Mouse (Mus musculus): ENCODE results near the gene Uck2.

The Uck2 gene

GRCm38 (mm10) chr1:167253579-167253978 is 31.5 kb downstream of the Uck2 start:
- DNase-seq (ENCODE audit: low spot score): no peak

GRCm38 (mm10) chr1:167249881-167250280 is 35.2 kb downstream of the Uck2 start:
- DNase-seq (ENCODE audit: low spot score): no peak

GRCm38 (mm10) chr1:167249252-167249651 is 35.9 kb downstream of the Uck2 start:
- DNase-seq (ENCODE audit: low spot score): no peak

- DNase-seq (ENCODE audit: low spot score): no peak
Observed at GRCm38 (mm10) chr1:167247886-167248285, 37.2 kb downstream of the Uck2 start.

DNA sequence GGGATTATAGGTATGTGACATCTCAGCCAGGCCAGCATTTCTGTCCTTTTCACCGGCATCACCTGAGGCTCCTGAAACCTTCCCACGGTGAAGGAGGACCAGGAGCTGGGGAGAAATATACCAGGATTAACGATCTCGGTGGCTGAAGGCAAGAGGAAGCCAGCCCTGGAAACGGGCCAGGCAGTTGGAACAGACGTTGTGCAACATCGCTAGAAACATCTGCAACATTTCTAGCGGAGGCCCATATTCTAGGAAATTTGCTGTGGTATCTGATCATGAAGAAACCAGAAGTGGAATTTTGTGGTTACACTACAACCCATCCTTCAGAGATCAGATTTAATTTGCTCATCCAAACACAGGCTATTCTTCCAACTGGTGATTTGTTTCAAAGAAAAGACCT is 38.1 kb downstream of the Uck2 start:
- DNase-seq (ENCODE audit: low spot score): peak; percentile 92

DNA sequence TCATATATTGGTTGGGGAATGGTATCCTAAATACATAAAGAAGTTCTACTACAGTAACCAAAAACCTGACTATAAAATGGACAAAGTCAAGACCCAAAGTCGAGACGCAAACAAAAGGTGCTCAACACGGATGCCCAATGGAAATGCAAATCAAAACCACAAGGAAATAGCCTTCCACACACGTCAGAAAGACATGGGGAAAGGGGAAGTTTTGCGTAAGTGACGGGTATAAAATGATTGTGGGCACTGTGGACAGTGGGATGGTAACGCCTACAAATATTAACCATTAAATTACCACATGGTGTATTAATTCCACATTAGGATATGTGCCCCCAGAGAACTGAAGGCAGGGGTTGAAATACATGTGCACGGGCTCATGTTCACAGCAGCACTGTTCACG is 38.8 kb downstream of the Uck2 start:
- DNase-seq (ENCODE audit: low spot score): no peak

GRCm38 (mm10) chr1:167245180-167245641 is 39.9 kb downstream of the Uck2 start:
- DNase-seq (ENCODE audit: low spot score): peak; percentile 81

DNA sequence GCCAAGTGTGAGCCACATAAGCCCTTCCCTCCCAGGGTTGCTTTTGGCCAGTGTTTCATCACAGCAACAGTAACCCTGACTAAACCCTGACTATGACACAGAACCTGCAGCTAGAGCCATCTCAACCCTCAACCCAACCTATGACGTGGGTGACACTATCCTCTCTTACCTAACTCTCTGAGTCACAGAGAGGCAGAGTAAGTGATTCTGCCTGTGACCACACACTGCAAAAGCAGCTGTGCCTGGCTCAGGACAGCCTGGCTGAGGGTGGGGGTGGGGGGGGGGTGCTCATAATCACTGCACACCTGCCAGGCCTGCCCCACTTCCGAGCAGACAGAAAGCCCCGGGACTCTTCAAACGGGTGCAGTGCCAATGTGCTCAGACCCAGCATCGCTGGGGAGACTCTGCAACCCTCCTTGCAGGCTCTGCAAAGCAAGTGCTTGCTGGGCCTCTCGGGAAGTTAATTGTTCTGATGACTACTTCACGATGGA is 42.9 kb downstream of the Uck2 start:
- peak; percentile 75 for DNase-seq (ENCODE audit: low spot score)

GRCm38 (mm10) chr1:167241487-167241886 is 43.6 kb downstream of the Uck2 start:
- DNase-seq (ENCODE audit: low spot score): no peak

DNA sequence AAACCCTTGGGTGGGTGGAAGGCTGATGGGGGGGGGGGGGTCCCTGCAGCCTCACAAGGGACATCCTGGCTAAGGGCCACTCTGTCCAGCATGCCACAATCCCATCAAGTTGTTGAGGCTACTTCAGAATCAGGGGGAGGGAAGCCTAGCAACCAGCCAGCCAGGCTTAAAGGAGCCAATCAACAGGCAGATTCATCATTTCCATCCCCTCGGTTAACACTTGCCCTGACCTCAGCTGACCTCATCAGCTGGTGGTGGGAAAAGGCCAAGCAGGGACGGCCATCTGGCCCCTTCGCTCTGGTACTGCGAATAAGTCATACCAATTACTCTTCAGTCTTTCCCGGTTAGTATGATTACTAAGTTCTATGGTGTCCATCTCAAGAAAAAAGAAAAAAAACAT is 44.8 kb downstream of the Uck2 start:
- peak; percentile 48 for DNase-seq (ENCODE audit: low spot score)

DNA sequence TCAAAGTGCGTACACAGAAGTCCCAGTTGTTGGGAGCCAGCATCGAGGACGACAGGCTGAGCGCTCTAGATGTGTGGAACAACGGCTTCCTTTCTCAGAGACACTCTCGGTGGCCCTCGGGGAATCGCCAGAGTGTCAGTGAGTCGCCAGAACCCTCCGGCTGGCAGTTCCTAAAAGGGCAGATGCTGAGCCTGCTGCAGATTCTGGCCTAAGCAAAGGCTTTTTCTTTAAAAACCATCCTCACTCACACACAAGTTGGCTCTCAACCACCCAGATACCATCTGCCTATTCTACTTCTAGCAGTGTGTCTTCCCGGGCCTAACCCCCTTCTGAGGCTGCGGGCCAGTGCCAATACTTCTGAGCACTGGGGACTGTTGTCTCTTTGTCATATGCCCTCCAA is 45.2 kb downstream of the Uck2 start:
- DNase-seq (ENCODE audit: low spot score): peak; percentile 48

GRCm38 (mm10) chr1:167237798-167238197 is 47.3 kb downstream of the Uck2 start:
- no peak for DNase-seq (ENCODE audit: low spot score)

- DNase-seq (ENCODE audit: low spot score): no peak
Observed at GRCm38 (mm10) chr1:167236790-167237189, 48.3 kb downstream of the Uck2 start.

- no peak for DNase-seq (ENCODE audit: low spot score)
Observed at GRCm38 (mm10) chr1:167234344-167234743, 50.8 kb downstream of the Uck2 start.

- no peak for DNase-seq (ENCODE audit: low spot score)
Observed at GRCm38 (mm10) chr1:167232918-167233317, 52.2 kb downstream of the Uck2 start.

- DNase-seq (ENCODE audit: low spot score): peak; percentile 48
Observed at GRCm38 (mm10) chr1:167231612-167232283, 53.4 kb downstream of the Uck2 start.

- peak; percentile 72 for DNase-seq (ENCODE audit: low spot score)
Observed at GRCm38 (mm10) chr1:167230930-167231611, 54.0 kb downstream of the Uck2 start.

DNA sequence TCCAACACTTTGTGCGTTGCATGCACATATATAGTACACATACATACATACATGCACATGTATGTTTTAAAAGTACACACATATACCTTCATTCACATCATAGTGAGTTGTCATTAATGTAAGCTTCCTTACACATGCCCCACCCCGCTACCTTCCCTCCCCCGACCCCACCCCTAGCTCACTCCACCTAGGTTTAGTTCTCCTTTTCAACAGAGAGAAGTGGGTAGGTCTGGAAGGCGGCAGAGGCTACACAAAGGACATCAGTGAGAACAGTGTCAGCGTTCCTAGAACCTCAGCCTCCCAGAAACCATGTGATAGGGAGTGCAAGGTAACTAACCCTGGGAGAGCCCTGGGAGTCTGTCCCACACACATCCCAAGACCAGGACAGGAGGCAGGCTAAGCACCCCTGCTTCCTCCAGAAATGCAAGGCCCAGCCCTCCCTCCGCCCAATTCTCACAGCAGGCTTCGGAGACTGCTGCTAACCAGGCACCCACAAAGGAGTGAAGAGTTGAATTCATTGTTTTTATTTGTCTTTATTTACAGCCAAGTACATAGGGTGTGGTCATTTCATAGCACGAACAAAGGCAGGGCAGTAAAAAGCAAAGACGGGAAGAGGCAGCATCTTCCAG is 62.6 kb downstream of the Uck2 start:
- DNase-seq (ENCODE audit: low spot score): no peak

- peak; percentile 90 for DNase-seq (ENCODE audit: low spot score)
Observed at GRCm38 (mm10) chr1:167220303-167221174, 64.6 kb downstream of the Uck2 start.

DNA sequence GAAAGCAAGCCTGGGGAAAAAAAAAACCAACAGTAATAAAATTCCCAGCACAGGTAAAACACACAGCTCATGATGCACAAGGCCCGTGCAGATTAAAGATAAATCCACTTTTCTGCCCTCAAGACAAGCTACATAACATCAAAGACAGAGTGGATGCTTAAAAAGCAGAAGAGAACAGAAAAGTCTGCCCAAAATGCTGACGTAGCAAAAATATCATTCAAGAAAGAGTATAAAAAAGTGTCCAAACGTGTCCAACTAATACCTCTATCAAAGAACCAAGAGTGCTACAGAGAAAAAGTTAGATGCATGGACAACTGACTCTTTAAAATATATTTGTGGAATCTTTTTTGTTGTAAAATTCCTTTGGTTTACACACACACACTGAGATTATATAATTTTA is 69.7 kb downstream of the Uck2 start:
- DNase-seq (ENCODE audit: low spot score): no peak

- no peak for DNase-seq (ENCODE audit: low spot score)
Observed at GRCm38 (mm10) chr1:167212710-167213109, 72.4 kb downstream of the Uck2 start.

Data from MN1 (cell line).